Mouse (Mus musculus): Measurements from ENCODE around the gene Rnase1. TPM values are rescaled to one million over a fixed set of nuclear protein-coding genes. Genes with fewer than 3 reads are reported as not detected.

Rnase1 gene
- total RNA-seq, 2 experiments from 2014 or later = 0.89 to 1.3 TPM

Other genes with a start within 250 kb of the Rnase1 start
- gene Klhl33, start 249.3 kb downstream of the Rnase1 start, total RNA-seq (2021) = 10 to 100 TPM; 17.0 to 21.9 TPM
- 10 to 100 TPM; 70.2 to 74.5 TPM for gene Osgep, start 221.9 kb downstream of the Rnase1 start, total RNA-seq (2021)
- gene Apex1, start 221.8 kb downstream of the Rnase1 start, total RNA-seq (2021) = 10 to 100 TPM; 27.0 to 31.7 TPM
- gene Pip4p1, start 215.9 kb downstream of the Rnase1 start, total RNA-seq (2021) = 10 to 100 TPM; 20.5 to 25.8 TPM
- gene Pnp, start 215.7 kb downstream of the Rnase1 start, total RNA-seq (2021) = 10 to 100 TPM; 11.4 to 14.8 TPM
- 10 to 100 TPM; 15.7 to 16.5 TPM for gene Gm49342, start 202.3 kb downstream of the Rnase1 start, total RNA-seq (2021)
- 1 to 10 TPM in 1 of 2 experiments, under 1 TPM in 1; 0.89 to 1.0 TPM for gene Pnp2, start 190.8 kb downstream of the Rnase1 start, total RNA-seq (2021)
- under 1 TPM; 0.20 to 0.41 TPM for gene Rnase10, start 139.0 kb downstream of the Rnase1 start, total RNA-seq (2021)
- not detected for gene Rnase9, start 104.9 kb downstream of the Rnase1 start, total RNA-seq (2021)
- not detected for gene Rnase11, start 96.6 kb downstream of the Rnase1 start, total RNA-seq (2021)
- gene Rnase12, start 89.1 kb downstream of the Rnase1 start, total RNA-seq (2021) = not detected
- gene Olfr750, start 72.3 kb downstream of the Rnase1 start, total RNA-seq (2021) = not detected
- gene Rnase4, start 55.7 kb downstream of the Rnase1 start, total RNA-seq (2021) = 10 to 100 TPM; 43.0 to 46.9 TPM
- gene Ang, start 55.6 kb downstream of the Rnase1 start, total RNA-seq (2021) = 1 to 10 TPM; 6.1 to 6.9 TPM
- not detected for gene Eddm3b, start 32.4 kb downstream of the Rnase1 start, total RNA-seq (2021)
- 1 to 10 TPM in 1 of 2 experiments, under 1 TPM in 1; 0.65 to 1.2 TPM for gene Rnase6, start 22.9 kb downstream of the Rnase1 start, total RNA-seq (2021)
- not detected for gene Rnase2b, start 15.5 kb upstream of the Rnase1 start, total RNA-seq (2021)
- gene Ang2, start 52.4 kb upstream of the Rnase1 start, total RNA-seq (2021) = not detected
- gene Ear14, start 56.6 kb upstream of the Rnase1 start, total RNA-seq (2021) = not detected
- gene Rnase2a, start 109.3 kb upstream of the Rnase1 start, total RNA-seq (2021) = 1 to 10 TPM; 1.9 to 4.1 TPM
- not detected for gene Gm7247, start 215.0 kb upstream of the Rnase1 start, total RNA-seq (2021)